Mouse (Mus musculus) lung, postnatal 0 days (tissue): ENCODE data around the gene Dand5.

Source experiments
- CTCF ChIP-seq: IDR thresholded peaks from 2 replicates; pipeline ENCODE4 v1.5.1; 2016; ENCODE audit warnings: antibody characterized with exemption, mild to moderate bottlenecking
- EP300 ChIP-seq: IDR thresholded peaks from 2 replicates; pipeline ENCODE4 v1.6.1; 2016; ENCODE audit warnings: antibody characterized with exemption, mild to moderate bottlenecking, control low read depth

DNA sequence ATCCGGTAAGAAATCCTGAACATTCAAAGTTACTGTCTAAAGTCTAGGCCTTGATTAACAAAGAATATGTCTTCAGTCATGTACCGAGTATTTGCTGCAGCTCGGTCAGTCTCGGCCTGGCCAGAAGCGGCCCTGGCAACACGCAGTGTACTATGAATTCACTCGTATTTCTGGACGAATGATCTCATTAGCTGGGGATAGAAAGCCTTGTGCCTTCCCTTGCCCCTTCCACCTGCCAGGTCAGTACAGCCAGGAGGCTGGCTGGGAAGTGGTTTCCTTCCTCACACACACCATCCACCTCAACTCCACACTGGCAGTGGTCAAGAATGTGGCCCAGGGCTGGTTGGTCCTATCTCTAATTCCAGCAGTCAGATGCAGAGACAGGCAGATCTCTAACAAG is 53.3 kb downstream of the Dand5 start:
- TF ChIP-seq CTCF (no peak), EP300 (no peak)
